Mouse (Mus musculus) c-Kit-negative CD71-positive TER-119-positive erythroid progenitor cells, embryonic 14.5 days (primary cell): ENCODE measurements around the gene Pcdh9.

ENCODE experiments used
- DNase-seq: peaks from one replicate; pipeline ENCODE4 v3.0.0-alpha.2; 2013; ENCODE audit warnings: low read depth, low spot score

Gene Pcdh9

GRCm38 (mm10) chr14:93039326-93040221 lies 850.9 kb downstream of the Pcdh9 start:
- no peak for DNase-seq

GRCm38 (mm10) chr14:93009147-93010064 lies 881.1 kb downstream of the Pcdh9 start:
- DNase-seq, result no peak
